Mouse (Mus musculus) liver, postnatal 0 days (tissue): ENCODE data around the gene Clmp. TPM values are rescaled to one million over a fixed set of nuclear protein-coding genes. Genes with fewer than 3 reads are reported as not detected.
A peak's percentile ranks its signal among the peaks of the same experiment; 100 is the strongest.
"Not testable (repeated sequence)": the region's sequence is repeated elsewhere in the genome, so short reads cannot be mapped to it uniquely, and the experiment has no call there.

ENCODE experiments used
- ATAC-seq: fragments of 200-750 bp; cut with Nextera tagmentation; 2 replicates; pipeline ENCODE4 v1.8.0; 2017; ENCODE audit warnings: mild to moderate bottlenecking, moderate library complexity
- DNase-seq: peaks from one replicate; pipeline ENCODE4 v3.0.0-alpha.2; 2016
- H3K27ac ChIP-seq: fragments of 300-500 bp; sonication (generic); 2 replicates; pipeline ENCODE4 v1.5.1; 2014; ENCODE audit warnings: antibody characterized with exemption, moderate library complexity, mild to moderate bottlenecking, low read depth
- H3K27me3 ChIP-seq: fragments of 300-500 bp; sonication (generic); 2 replicates; pipeline ENCODE4 v1.6.1; 2014; ENCODE audit warnings: low read length, control low read depth, mixed read lengths; ENCODE audit not compliant: insufficient read depth
- H3K36me3 ChIP-seq: fragments of 300-500 bp; sonication (generic); replicated peaks from 2 replicates; pipeline ENCODE4 v1.6.1; 2014; ENCODE audit warnings: mild to moderate bottlenecking, control low read depth, low read length, moderate library complexity, mixed read lengths; ENCODE audit not compliant: insufficient read depth
- H3K4me1 ChIP-seq: fragments of 300-500 bp; sonication (generic); 2 replicates; pipeline ENCODE4 v1.6.1; 2014; ENCODE audit warnings: antibody characterized with exemption, mild to moderate bottlenecking, control low read depth; ENCODE audit not compliant: insufficient read depth
- H3K4me2 ChIP-seq: fragments of 300-500 bp; sonication (generic); 2 replicates; pipeline ENCODE4 v1.6.1; 2014; ENCODE audit warnings: low read depth, mild to moderate bottlenecking, low read length, moderate library complexity, mixed read lengths
- H3K4me3 ChIP-seq: fragments of 300-500 bp; sonication (generic); 2 replicates; pipeline ENCODE4 v1.5.1; 2014; ENCODE audit warnings: low read depth, low read length
- H3K9ac ChIP-seq: fragments of 300-500 bp; sonication (generic); replicated peaks from 2 replicates; pipeline ENCODE4 v1.6.1; 2014; ENCODE audit warnings: mild to moderate bottlenecking, moderate library complexity
- H3K9me3 ChIP-seq: fragments of 300-500 bp; sonication (generic); 2 replicates; pipeline ENCODE4 v1.6.1; 2016; ENCODE audit warnings: mild to moderate bottlenecking, control low read depth, low read length, mixed read lengths
- CTCF ChIP-seq: sonication (generic); IDR thresholded peaks from 2 replicates; pipeline ENCODE4 v1.5.1; 2016; ENCODE audit warnings: antibody characterized with exemption, low read depth
- EP300 ChIP-seq: IDR thresholded peaks from 2 replicates; pipeline ENCODE4 v1.6.1; 2016; ENCODE audit warnings: antibody characterized with exemption, low read depth, mild to moderate bottlenecking
- WGBS: fragments of 180-500 bp; shearing (Covaris S2); extraction: QIAGEN DNeasy Blood & Tissue Kit; methylation state at CpG from one replicate; pipeline ENCODE4 v1.1.7; 2014; ENCODE audit not compliant: insufficient replicate concordance; 5-methylcytosine and 5-hydroxymethylcytosine counted together
- polyA plus RNA-seq: library from polyadenylated mRNA; unstranded; fragments of >200 nt; fragmentation: Nextera tagmentation; extraction: Ambion mirVana; gene quantifications from 2 replicates; pipeline ENCODE4 v1.2.1, GENCODE M21; 2015

Gene Clmp
- polyA plus RNA-seq, 1 experiment from 2014 or later = 1.8 TPM

- Histone ChIP-seq H3K36me3 (no peaks in the 10 kb centered on the region), H3K4me2 (peak overlapping the region; percentile 72), H3K27ac (peak overlapping the region; percentile 81), H3K4me1 (peaks cover 20% of the 10 kb centered on the region), H3K9ac (0 out of 2 replicates have a peak overlapping the region, but pooled peaks have one; percentile 57), H3K9me3 (no peaks in the 10 kb centered on the region), H3K27me3 (no peaks in the 10 kb centered on the region), H3K4me3 (peak overlapping the region; percentile 28)
- TF ChIP-seq CTCF (no peak), EP300 (no peak)
- 15% methylated on average over 26 of the region's 26 CpGs for WGBS
- ATAC-seq (peak; percentile 43), DNase-seq (peak; percentile 49)
These were observed 96.2 kb downstream of the Clmp start for GRCm38 (mm10) chr9:40781726-40782581.

- Histone ChIP-seq H3K4me2 (peak overlapping the region; percentile 50), H3K9ac (no peak overlapping the region), H3K9me3 (no peaks in the 10 kb centered on the region), H3K4me3 (no peak overlapping the region), H3K4me1 (peaks cover 20% of the 10 kb centered on the region), H3K27ac (peak overlapping the region; percentile 83), H3K27me3 (no peaks in the 10 kb centered on the region), H3K36me3 (no peaks in the 10 kb centered on the region)
- WGBS = 17% methylated on average over 13 of the region's 13 CpGs
- TF ChIP-seq EP300 (0 out of 2 replicates have a peak, but pooled peaks have one; percentile 33), CTCF (no peak)
- ATAC-seq = peak; percentile 66
- peak; percentile 74 for DNase-seq
These were observed 98.0 kb downstream of the Clmp start for GRCm38 (mm10) chr9:40783641-40784373.

GRCm38 (mm10) chr9:40784374-40784967 lies 98.7 kb downstream of the Clmp start:
- Histone ChIP-seq H3K27ac (peak overlapping the region; percentile 83), H3K4me3 (no peak overlapping the region), H3K4me1 (peaks cover 20% of the 10 kb centered on the region), H3K9me3 (no peaks in the 10 kb centered on the region), H3K9ac (no peak overlapping the region), H3K4me2 (peak overlapping the region; percentile 50), H3K36me3 (no peaks in the 10 kb centered on the region), H3K27me3 (no peaks in the 10 kb centered on the region)
- ATAC-seq = no peak
- no peak for DNase-seq
- WGBS = 21% methylated on average over 9 of the region's 9 CpGs
- no peak for TF ChIP-seq EP300
- no peak for TF ChIP-seq CTCF

- DNase-seq (no peak), ATAC-seq (no peak)
- no peaks in the 10 kb centered on the region for H3K27me3 ChIP-seq
- no peaks in the 10 kb centered on the region for H3K36me3 ChIP-seq
- TF ChIP-seq EP300 = no peak
- no peak for TF ChIP-seq CTCF
- H3K4me2 ChIP-seq = no peak overlapping the region
- H3K4me1 ChIP-seq = peaks cover 20% of the 10 kb centered on the region
- 77% methylated on average over 6 of the region's 6 CpGs for WGBS
- H3K27ac ChIP-seq = no peak overlapping the region
- H3K4me3 ChIP-seq = no peak overlapping the region
- no peak overlapping the region for H3K9ac ChIP-seq
- no peaks in the 10 kb centered on the region for H3K9me3 ChIP-seq
These were observed 99.7 kb downstream of the Clmp start for GRCm38 (mm10) chr9:40785452-40785851.

GRCm38 (mm10) chr9:40786820-40787219 lies 101.1 kb downstream of the Clmp start:
- H3K4me2 ChIP-seq, H3K9me3 ChIP-seq, ATAC-seq, H3K9ac ChIP-seq, H3K27me3 ChIP-seq, H3K27ac ChIP-seq, DNase-seq, H3K36me3 ChIP-seq, H3K4me3 ChIP-seq: not testable (repeated sequence)
- H3K4me1 ChIP-seq = peaks cover 20% of the 10 kb centered on the region
- 77% methylated on average over 6 of the region's 6 CpGs for WGBS
